Mouse (Mus musculus): ENCODE data around the gene Gm14085.
A peak's percentile ranks its signal among the peaks of the same experiment; 100 is the strongest.
"Not testable (repeated sequence)": the region's sequence is repeated elsewhere in the genome, so short reads cannot be mapped to it uniquely, and the experiment has no call there.

Gene Gm14085

DNA sequence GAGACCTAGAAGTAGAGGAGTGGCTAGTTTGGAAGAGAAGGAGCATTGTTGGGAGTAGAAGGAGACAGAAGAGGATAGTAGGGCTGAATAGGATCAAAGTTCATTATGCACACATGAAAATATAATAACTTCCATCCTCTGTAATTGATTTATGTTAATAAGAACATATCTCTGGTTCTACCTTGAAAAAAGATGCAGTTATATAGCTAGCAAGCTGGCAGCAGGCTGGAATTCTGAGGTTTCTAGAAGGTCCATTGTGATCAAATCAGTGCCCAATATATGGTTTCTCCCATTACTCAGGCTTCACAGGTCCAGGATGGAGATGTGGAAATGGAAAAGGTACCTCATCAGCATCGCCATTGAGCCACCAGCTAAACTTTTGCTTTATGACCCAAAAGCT is at the start of gene Gm14085:
Gm14085 (plus strand) TSS at position 301 of the 400 bp plus-strand sequence.
- no peak for DNase-seq (ENCODE audit: low read depth, low spot score)

GRCm38 (mm10) chr2:122438706-122439482 is 45.8 kb upstream of the Gm14085 start:
- not testable (repeated sequence) for DNase-seq (ENCODE audit: low read depth, low spot score)

DNA sequence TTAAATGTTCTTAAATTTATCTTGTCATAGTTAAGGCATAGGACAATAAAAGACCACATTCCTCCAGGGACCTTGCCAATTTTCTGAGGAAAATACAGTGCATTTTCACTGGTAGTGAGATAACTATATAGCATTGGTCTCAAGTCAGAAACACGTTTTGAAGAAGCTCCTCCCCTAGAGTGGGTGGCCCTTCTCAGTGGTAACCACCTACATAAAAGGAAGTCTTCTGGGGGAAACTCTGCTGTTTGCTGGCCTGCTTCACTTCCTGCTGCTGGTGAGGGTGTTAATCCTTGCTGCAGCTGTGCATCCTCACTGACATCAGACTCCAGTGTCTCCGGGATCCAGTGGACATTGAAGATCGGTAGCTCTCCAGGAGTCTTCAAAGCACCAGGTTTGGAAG is 44.2 kb upstream of the Gm14085 start:
- DNase-seq (ENCODE audit: low read depth, low spot score) = not testable (repeated sequence)

- DNase-seq (ENCODE audit: low read depth, low spot score) = no peak
Observed at GRCm38 (mm10) chr2:122441000-122441933, 43.5 kb upstream of the Gm14085 start.

- no peak for DNase-seq (ENCODE audit: low read depth, low spot score)
Observed at GRCm38 (mm10) chr2:122450351-122450750, 34.4 kb upstream of the Gm14085 start.

- DNase-seq (ENCODE audit: low read depth, low spot score) = no peak
Observed at GRCm38 (mm10) chr2:122452426-122452825, 32.3 kb upstream of the Gm14085 start.

GRCm38 (mm10) chr2:122466901-122467300 is 17.8 kb upstream of the Gm14085 start:
- DNase-seq (ENCODE audit: low read depth, low spot score) = no peak

- peak; percentile 75 for DNase-seq (ENCODE audit: low read depth, low spot score)
Observed at GRCm38 (mm10) chr2:122467351-122468013, 17.3 kb upstream of the Gm14085 start.

- DNase-seq (ENCODE audit: low read depth, low spot score) = no peak
Observed at GRCm38 (mm10) chr2:122469221-122469620, 15.5 kb upstream of the Gm14085 start.

DNA sequence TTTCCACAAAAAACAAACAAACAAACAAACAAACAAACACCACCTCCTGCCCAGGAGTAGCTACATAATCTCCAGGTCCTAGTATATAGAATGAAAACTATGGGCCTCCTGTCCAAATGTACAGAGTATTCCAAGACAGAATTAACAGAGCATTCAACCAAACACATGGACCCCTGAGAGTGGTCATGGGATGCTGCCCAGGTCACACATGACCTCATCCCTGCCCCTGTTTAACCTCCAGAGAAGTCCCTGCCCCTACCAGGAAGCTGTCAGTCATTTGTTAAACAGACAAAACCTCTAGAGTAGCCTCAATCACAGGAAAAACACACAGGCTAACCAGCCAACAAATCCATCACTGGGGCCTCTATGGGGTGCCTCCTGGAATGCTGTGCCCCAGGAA is 8.2 kb upstream of the Gm14085 start:
- DNase-seq (ENCODE audit: low read depth, low spot score) = no peak

DNA sequence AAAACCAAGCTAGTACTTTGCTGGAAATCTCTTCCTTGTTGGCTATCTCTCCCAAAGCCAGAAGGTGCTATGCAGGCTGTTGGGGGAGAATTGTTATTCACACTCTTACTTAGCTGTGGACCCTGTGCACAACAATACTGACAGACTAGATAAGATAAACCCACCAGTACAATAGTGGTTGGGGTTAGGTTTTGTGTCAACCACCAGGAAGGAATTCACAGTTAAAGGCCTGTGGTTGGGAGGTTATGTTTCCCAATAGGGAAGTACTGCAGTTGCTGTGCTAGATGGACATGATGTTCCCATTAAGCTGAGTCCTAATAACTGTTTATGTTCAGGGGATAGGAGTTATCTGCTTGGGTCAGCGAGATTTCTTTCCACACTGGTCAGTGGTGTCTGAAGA is 954 bp upstream of the Gm14085 start:
- not testable (repeated sequence) for DNase-seq (ENCODE audit: low read depth, low spot score)

- DNase-seq (ENCODE audit: low read depth, low spot score) = not testable (repeated sequence)
Observed at GRCm38 (mm10) chr2:122485654-122486053, 913 bp downstream of the Gm14085 start.

DNA sequence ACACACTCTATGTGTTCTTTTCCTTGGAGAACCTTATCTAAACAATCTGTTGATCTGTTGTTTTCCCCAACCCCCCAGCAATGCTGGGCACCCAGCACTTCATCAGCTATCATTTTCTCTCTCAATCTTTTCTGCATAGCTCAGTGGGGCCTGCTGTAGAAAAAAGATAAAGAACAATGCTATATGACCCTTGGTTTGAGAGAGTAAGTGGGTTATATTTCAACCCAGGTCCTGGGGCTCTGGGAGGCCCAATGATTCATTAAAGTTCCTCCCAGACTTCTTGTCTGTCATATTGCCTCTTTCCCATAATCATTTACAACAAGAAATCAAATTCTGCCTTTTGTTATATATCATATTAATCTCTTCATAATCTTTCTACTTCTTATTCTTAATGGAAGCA is 1.4 kb downstream of the Gm14085 start:
- DNase-seq (ENCODE audit: low read depth, low spot score) = not testable (repeated sequence)

DNA sequence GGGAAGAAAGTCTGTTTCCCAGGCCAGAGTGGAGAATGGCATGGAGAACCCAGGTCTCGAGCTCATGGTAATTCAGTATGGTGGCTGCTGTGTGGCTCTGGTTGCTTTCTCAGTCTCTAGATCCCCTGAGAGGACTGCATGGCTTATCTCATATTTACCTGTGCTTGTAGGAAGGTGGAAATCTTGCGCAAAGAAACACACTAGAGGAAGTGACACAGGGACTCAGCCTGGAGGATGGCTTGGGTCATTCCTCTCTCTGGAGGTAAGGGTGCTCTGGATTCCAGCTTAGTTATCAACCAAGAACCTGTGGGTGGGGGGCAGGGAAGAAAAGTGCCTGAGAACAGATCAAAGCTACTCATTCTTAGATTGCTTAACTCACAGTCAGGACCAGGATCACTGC is 1.9 kb downstream of the Gm14085 start:
- DNase-seq (ENCODE audit: low read depth, low spot score) = no peak

GRCm38 (mm10) chr2:122529696-122530095 is 45.0 kb downstream of the Gm14085 start:
- DNase-seq (ENCODE audit: low read depth, low spot score) = not testable (repeated sequence)

GRCm38 (mm10) chr2:122531290-122531689 is 46.5 kb downstream of the Gm14085 start:
- DNase-seq (ENCODE audit: low read depth, low spot score) = no peak

- DNase-seq (ENCODE audit: low read depth, low spot score) = no peak
Observed at GRCm38 (mm10) chr2:122531726-122532125, 47.0 kb downstream of the Gm14085 start.

GRCm38 (mm10) chr2:122532136-122532801 is 47.5 kb downstream of the Gm14085 start:
- DNase-seq (ENCODE audit: low read depth, low spot score) = no peak

GRCm38 (mm10) chr2:122532802-122533186 is 48.1 kb downstream of the Gm14085 start:
- no peak for DNase-seq (ENCODE audit: low read depth, low spot score)

DNA sequence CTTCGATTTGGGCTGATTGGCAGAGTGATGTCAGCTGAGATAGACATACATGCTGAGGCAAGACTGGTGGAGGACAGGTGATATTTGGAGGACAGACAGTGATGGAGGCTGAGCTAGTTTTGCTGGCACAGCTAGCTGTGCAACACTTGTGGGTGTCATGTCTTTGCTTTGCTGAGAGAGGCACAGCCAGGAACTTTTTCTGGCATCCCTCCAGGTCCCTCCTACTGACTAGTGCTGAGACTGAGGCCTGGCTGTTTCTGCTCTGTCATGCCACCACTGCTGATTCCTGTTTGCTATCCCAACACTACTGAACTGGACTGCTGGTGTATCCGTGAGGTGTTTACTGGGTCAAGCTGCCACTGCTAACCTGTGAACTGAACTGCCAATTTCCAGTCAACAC is 48.6 kb downstream of the Gm14085 start:
- no peak for DNase-seq (ENCODE audit: low read depth, low spot score)

DNA sequence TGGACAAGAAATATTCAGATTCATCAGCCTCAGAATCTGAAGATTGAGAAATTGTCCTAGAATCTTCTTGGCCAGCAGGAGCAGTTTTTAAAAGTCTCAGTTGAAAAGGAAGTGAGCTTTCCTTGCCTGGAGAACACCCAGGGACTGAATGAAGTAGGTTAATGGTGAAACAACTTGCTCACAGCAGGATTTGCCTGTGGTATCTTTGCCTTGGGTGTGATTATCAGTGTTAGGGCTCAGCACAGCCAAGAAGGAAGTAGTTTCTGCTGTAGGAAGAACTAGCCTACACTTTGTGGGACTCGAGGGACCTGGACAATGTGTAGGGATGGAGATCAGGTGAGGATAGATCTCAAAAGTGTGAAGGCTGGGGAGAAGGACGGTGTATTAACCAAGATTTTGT is 49.9 kb downstream of the Gm14085 start:
- DNase-seq (ENCODE audit: low read depth, low spot score) = no peak
